Mouse (Mus musculus) limb, embryonic 10.5 days (tissue): ENCODE data around the gene Cops2. TPM values are rescaled to one million over a fixed set of nuclear protein-coding genes. Genes with fewer than 3 reads are reported as not detected.

Experiments used
- DNase-seq: peaks from one replicate; pipeline ENCODE4 v3.0.0-alpha.2; 2017; ENCODE audit warnings: low spot score
- H3K27ac ChIP-seq: fragments of 300-500 bp; sonication (generic); 2 replicates; pipeline ENCODE4 v1.5.1; 2016; ENCODE audit warnings: mild to moderate bottlenecking
- H3K27me3 ChIP-seq: fragments of 300-500 bp; sonication (generic); 2 replicates; pipeline ENCODE4 v1.6.1; 2016; ENCODE audit warnings: low read depth, mild to moderate bottlenecking; ENCODE audit not compliant: poor library complexity, severe bottlenecking
- H3K36me3 ChIP-seq: fragments of 300-500 bp; sonication (generic); 2 replicates; pipeline ENCODE4 v1.6.1; 2016; ENCODE audit warnings: mild to moderate bottlenecking, moderate library complexity
- H3K4me1 ChIP-seq: fragments of 300-500 bp; sonication (generic); 2 replicates; pipeline ENCODE4 v1.6.1; 2016
- H3K4me3 ChIP-seq: fragments of 300-500 bp; sonication (generic); 2 replicates; pipeline ENCODE4 v1.5.1; 2016; ENCODE audit warnings: mild to moderate bottlenecking, moderate library complexity
- H3K9me3 ChIP-seq: fragments of 300-500 bp; sonication (generic); replicated peaks from 2 replicates; pipeline ENCODE4 v1.6.1; 2016; ENCODE audit warnings: mild to moderate bottlenecking
- WGBS: fragments of 180-500 bp; shearing (Covaris S2); methylation state at CpG from one replicate; pipeline ENCODE4 v1.1.7; 2016; 5-methylcytosine and 5-hydroxymethylcytosine counted together
- polyA plus RNA-seq: library from polyadenylated mRNA; unstranded; fragments of >200 nt; fragmentation: Nextera tagmentation; extraction: Ambion mirVana; gene quantifications from 2 replicates; pipeline ENCODE4 v1.2.1, GENCODE M21; 2016

Gene Cops2
- polyA plus RNA-seq, 1 experiment from 2014 or later = 93.5 TPM

GRCm38 (mm10) chr2:125866058-125866740 lies 7.3 kb upstream of the Cops2 start:
- Histone ChIP-seq H3K36me3 (0 out of 2 replicates have a peak, but pooled peaks cover 2% of the 10 kb centered on the region), H3K27ac (peak overlapping the region; percentile 83), H3K27me3 (no peaks in the 10 kb centered on the region), H3K4me3 (peak overlapping the region; percentile 68), H3K4me1 (peaks cover 11% of the 10 kb centered on the region), H3K9me3 (no peaks in the 10 kb centered on the region)
- WGBS = 9% methylated on average over 23 of the region's 23 CpGs
- peak; percentile 72 for DNase-seq

- no peaks in the 10 kb centered on the region for H3K27me3 ChIP-seq
- H3K4me3 ChIP-seq = peak overlapping the region; percentile 68
- 0 out of 2 replicates have a peak, but pooled peaks cover 2% of the 10 kb centered on the region for H3K36me3 ChIP-seq
- no peak for DNase-seq
- H3K4me1 ChIP-seq = peaks cover 11% of the 10 kb centered on the region
- no peaks in the 10 kb centered on the region for H3K9me3 ChIP-seq
- no peak overlapping the region for H3K27ac ChIP-seq
Measured at GRCm38 (mm10) chr2:125865585-125865984, 6.6 kb upstream of the Cops2 start.

- 84% methylated on average over 1 of the region's 1 CpGs for WGBS
- Histone ChIP-seq H3K4me3 (no peak overlapping the region), H3K36me3 (0 out of 2 replicates have a peak, but pooled peaks cover 2% of the 10 kb centered on the region), H3K27ac (no peak overlapping the region), H3K9me3 (no peaks in the 10 kb centered on the region), H3K4me1 (peaks cover 15% of the 10 kb centered on the region), H3K27me3 (no peaks in the 10 kb centered on the region)
- DNase-seq = no peak
Measured at GRCm38 (mm10) chr2:125864551-125864950, 5.6 kb upstream of the Cops2 start.

GRCm38 (mm10) chr2:125863799-125864198 lies 4.9 kb upstream of the Cops2 start:
- H3K27ac ChIP-seq = no peak overlapping the region
- no peak overlapping the region for H3K4me3 ChIP-seq
- H3K27me3 ChIP-seq = no peaks in the 10 kb centered on the region
- 81% methylated on average over 3 of the region's 3 CpGs for WGBS
- no peaks in the 10 kb centered on the region for H3K36me3 ChIP-seq
- H3K4me1 ChIP-seq = peaks cover 15% of the 10 kb centered on the region
- no peak for DNase-seq
- H3K9me3 ChIP-seq = no peaks in the 10 kb centered on the region

- Histone ChIP-seq H3K27me3 (no peaks in the 10 kb centered on the region), H3K27ac (no peak overlapping the region), H3K4me1 (peaks cover 11% of the 10 kb centered on the region), H3K36me3 (no peaks in the 10 kb centered on the region), H3K4me3 (peak overlapping the region; percentile 100), H3K9me3 (no peaks in the 10 kb centered on the region)
- 50% methylated on average over 3 of the region's 3 CpGs for WGBS
- DNase-seq = no peak
Measured at GRCm38 (mm10) chr2:125857707-125858106, 1.2 kb downstream of the Cops2 start.

GRCm38 (mm10) chr2:125851237-125851636 lies 7.7 kb downstream of the Cops2 start:
- no peak overlapping the region for H3K4me3 ChIP-seq
- no peak overlapping the region for H3K27ac ChIP-seq
- no peak for DNase-seq
- H3K36me3 ChIP-seq = peaks cover 35% of the 10 kb centered on the region
- H3K9me3 ChIP-seq = no peaks in the 10 kb centered on the region
- 84% methylated on average over 2 of the region's 2 CpGs for WGBS
- no peaks in the 10 kb centered on the region for H3K27me3 ChIP-seq
- H3K4me1 ChIP-seq = no peaks in the 10 kb centered on the region

GRCm38 (mm10) chr2:125838708-125839284 lies 20.1 kb downstream of the Cops2 start:
- WGBS = 94% methylated on average over 2 of the region's 2 CpGs
- no peak for DNase-seq

GRCm38 (mm10) chr2:125838091-125838490 lies 20.8 kb downstream of the Cops2 start:
- H3K27ac ChIP-seq = no peak overlapping the region
- no peaks in the 10 kb centered on the region for H3K27me3 ChIP-seq
- no peak overlapping the region for H3K4me3 ChIP-seq
- 95% methylated on average over 7 of the region's 7 CpGs for WGBS
- no peaks in the 10 kb centered on the region for H3K4me1 ChIP-seq
- no peaks in the 10 kb centered on the region for H3K9me3 ChIP-seq
- no peak for DNase-seq
- H3K36me3 ChIP-seq = peaks cover 89% of the 10 kb centered on the region

More at GRCm38 (mm10) chr2:125838708-125839284, 20.1 kb downstream of the Cops2 start:
- H3K9me3 ChIP-seq = no peaks in the 10 kb centered on the region
- no peak overlapping the region for H3K4me3 ChIP-seq
- peaks cover 89% of the 10 kb centered on the region for H3K36me3 ChIP-seq
- no peaks in the 10 kb centered on the region for H3K4me1 ChIP-seq
- no peaks in the 10 kb centered on the region for H3K27me3 ChIP-seq
- H3K27ac ChIP-seq = no peak overlapping the region

GRCm38 (mm10) chr2:125829924-125830323 lies 29.0 kb downstream of the Cops2 start:
- peaks cover 68% of the 10 kb centered on the region for H3K36me3 ChIP-seq
- 95% methylated on average over 2 of the region's 2 CpGs for WGBS

GRCm38 (mm10) chr2:125827898-125828297 lies 31.0 kb downstream of the Cops2 start:
- DNase-seq = no peak
- peaks cover 47% of the 10 kb centered on the region for H3K36me3 ChIP-seq
- no peaks in the 10 kb centered on the region for H3K27me3 ChIP-seq
- no peak overlapping the region for H3K27ac ChIP-seq
- H3K4me3 ChIP-seq = no peak overlapping the region
- no peaks in the 10 kb centered on the region for H3K9me3 ChIP-seq
- no peaks in the 10 kb centered on the region for H3K4me1 ChIP-seq
- 91% methylated on average over 4 of the region's 4 CpGs for WGBS

More at GRCm38 (mm10) chr2:125829924-125830323, 29.0 kb downstream of the Cops2 start:
- H3K27me3 ChIP-seq = no peaks in the 10 kb centered on the region
- no peak overlapping the region for H3K27ac ChIP-seq
- H3K9me3 ChIP-seq = no peaks in the 10 kb centered on the region
- H3K4me1 ChIP-seq = no peaks in the 10 kb centered on the region
- H3K4me3 ChIP-seq = no peak overlapping the region
- no peak for DNase-seq

- peaks cover 30% of the 10 kb centered on the region for H3K36me3 ChIP-seq
- no peak for DNase-seq
- 83% methylated on average over 4 of the region's 4 CpGs for WGBS
- H3K9me3 ChIP-seq = no peaks in the 10 kb centered on the region
- H3K27me3 ChIP-seq = no peaks in the 10 kb centered on the region
- no peaks in the 10 kb centered on the region for H3K4me1 ChIP-seq
- H3K4me3 ChIP-seq = no peak overlapping the region
- H3K27ac ChIP-seq = no peak overlapping the region
Measured at GRCm38 (mm10) chr2:125826201-125826600, 32.7 kb downstream of the Cops2 start.

GRCm38 (mm10) chr2:125820397-125820796 lies 38.5 kb downstream of the Cops2 start:
- H3K9me3 ChIP-seq = no peaks in the 10 kb centered on the region
- no peak for DNase-seq
- no peaks in the 10 kb centered on the region for H3K4me1 ChIP-seq
- no peaks in the 10 kb centered on the region for H3K27me3 ChIP-seq
- no peak overlapping the region for H3K4me3 ChIP-seq
- WGBS = 87% methylated on average over 4 of the region's 4 CpGs
- H3K27ac ChIP-seq = no peak overlapping the region
- no peaks in the 10 kb centered on the region for H3K36me3 ChIP-seq

GRCm38 (mm10) chr2:125813972-125814595 lies 44.9 kb downstream of the Cops2 start:
- Histone ChIP-seq H3K27ac (no peak overlapping the region), H3K4me1 (no peaks in the 10 kb centered on the region), H3K4me3 (no peak overlapping the region), H3K9me3 (no peaks in the 10 kb centered on the region), H3K36me3 (no peaks in the 10 kb centered on the region), H3K27me3 (no peaks in the 10 kb centered on the region)
- 82% methylated on average over 9 of the region's 9 CpGs for WGBS
- no peak for DNase-seq
